Mouse (Mus musculus) limb, embryonic 12.5 days (tissue): ENCODE measurements around the gene Slc26a11. TPM values are rescaled to one million over a fixed set of nuclear protein-coding genes. Genes with fewer than 3 reads are reported as not detected.
A peak's percentile ranks its signal among the peaks of the same experiment; 100 is the strongest.

Experiments
- ATAC-seq: fragments of 200-750 bp; cut with Nextera tagmentation; 2 replicates; pipeline ENCODE4 v1.8.0; 2017; ENCODE audit warnings: low read depth, moderate TSS enrichment; ENCODE audit not compliant: insufficient number of reproducible peaks, insufficient read depth, low FRiP score, low TSS enrichment
- H3K27ac ChIP-seq: fragments of 300-500 bp; sonication (generic); 2 replicates; pipeline ENCODE4 v1.5.1; 2016; ENCODE audit warnings: mild to moderate bottlenecking, moderate library complexity
- H3K27me3 ChIP-seq: fragments of 300-500 bp; sonication (generic); 2 replicates; pipeline ENCODE4 v1.6.1; 2016; ENCODE audit warnings: mild to moderate bottlenecking, moderate library complexity
- H3K36me3 ChIP-seq: fragments of 300-500 bp; sonication (generic); 2 replicates; pipeline ENCODE4 v1.6.1; 2016; ENCODE audit warnings: mild to moderate bottlenecking, moderate library complexity
- H3K4me1 ChIP-seq: fragments of 300-500 bp; sonication (generic); replicated peaks from 2 replicates; pipeline ENCODE4 v1.6.1; 2016
- H3K4me2 ChIP-seq: fragments of 300-500 bp; sonication (generic); 2 replicates; pipeline ENCODE4 v1.6.1; 2016; ENCODE audit warnings: mild to moderate bottlenecking, moderate library complexity
- H3K4me3 ChIP-seq: fragments of 300-500 bp; sonication (generic); replicated peaks from 2 replicates; pipeline ENCODE4 v1.5.1; 2016; ENCODE audit warnings: mild to moderate bottlenecking
- H3K9ac ChIP-seq: fragments of 300-500 bp; sonication (generic); replicated peaks from 2 replicates; pipeline ENCODE4 v1.6.1; 2016; ENCODE audit warnings: mild to moderate bottlenecking, moderate library complexity
- H3K9me3 ChIP-seq: fragments of 300-500 bp; sonication (generic); 2 replicates; pipeline ENCODE4 v1.6.1; 2016; ENCODE audit warnings: mild to moderate bottlenecking, moderate library complexity
- WGBS: fragments of 180-500 bp; shearing (Covaris S2); methylation state at CpG from one replicate; pipeline ENCODE4 v1.1.7; 2016; 5-methylcytosine and 5-hydroxymethylcytosine counted together
- polyA plus RNA-seq: library from polyadenylated mRNA; unstranded; fragments of >200 nt; fragmentation: Nextera tagmentation; extraction: Ambion mirVana; gene quantifications from 2 replicates; pipeline ENCODE4 v1.2.1, GENCODE M21; 2016

Gene Slc26a11
- polyA plus RNA-seq, 1 experiment from 2014 or later, result 12.4 TPM

- Histone ChIP-seq H3K9me3 (no peaks in the 10 kb centered on the region; the same call in 1 of the 2 replicates), H3K4me3 (peak overlapping the region; percentile 62), H3K36me3 (no peaks in the 10 kb centered on the region), H3K27ac (peak overlapping the region; percentile 62; the same call in 1 of the 2 replicates), H3K9ac (peak overlapping the region; percentile 60), H3K27me3 (peaks cover 67% of the 10 kb centered on the region), H3K4me1 (peaks cover 32% of the 10 kb centered on the region), H3K4me2 (peak overlapping the region; percentile 99)
- under 1% methylated on average over 35 of the region's 35 CpGs for WGBS
- 0 out of 2 replicates have a peak, but pooled peaks have one; percentile 17 for ATAC-seq
Observed at GRCm38 (mm10) chr11:119389851-119390270, 34.5 kb downstream of the Slc26a11 start.

DNA sequence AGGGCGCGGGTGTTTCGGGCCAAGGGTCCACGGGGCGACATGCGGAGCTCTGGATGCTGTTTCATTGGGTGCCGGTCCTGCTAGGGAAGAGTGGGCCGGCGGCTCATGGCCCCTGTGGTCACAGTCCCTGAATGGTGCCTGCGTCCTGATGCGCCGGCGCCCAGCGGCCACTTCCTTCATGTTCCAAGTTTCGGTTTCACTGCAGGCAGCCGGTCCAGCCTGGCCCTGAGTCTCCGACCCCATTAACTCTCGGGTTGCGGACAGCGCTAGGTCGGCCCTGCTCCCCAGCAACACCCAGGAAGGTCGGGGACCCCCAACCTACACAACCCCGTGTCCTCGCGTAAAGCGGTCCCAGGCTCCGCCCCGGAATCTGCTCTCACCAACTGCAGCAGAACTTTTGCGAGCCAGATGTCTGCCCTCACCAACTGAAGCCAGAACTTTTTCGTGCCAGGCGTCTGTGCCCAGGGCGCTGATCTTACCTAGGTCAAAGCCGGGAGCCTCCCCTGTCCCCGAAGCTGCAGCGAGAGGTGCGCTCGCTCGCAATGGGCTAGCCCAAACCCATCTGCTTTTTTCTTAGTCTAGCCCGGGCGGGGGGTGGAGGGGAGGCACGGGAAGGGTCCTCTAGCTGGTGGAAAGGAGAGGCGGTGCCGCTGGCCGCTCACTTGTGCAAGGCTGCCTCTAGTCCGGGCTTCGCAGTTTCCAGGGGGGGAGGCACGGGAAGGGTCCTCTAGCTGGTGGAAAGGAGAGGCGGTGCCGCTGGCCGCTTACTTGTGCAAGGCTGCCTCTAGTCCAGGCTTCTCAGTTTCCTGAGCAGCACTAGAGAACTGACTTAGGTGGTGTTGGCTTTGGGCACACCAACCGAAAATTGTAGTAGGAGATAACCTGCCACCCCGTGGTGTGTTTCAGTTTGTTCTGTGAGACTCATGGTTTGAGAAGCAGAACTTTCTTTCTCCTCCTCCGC lies 35.2 kb downstream of the Slc26a11 start:
- Histone ChIP-seq H3K4me3 (peak overlapping the region; percentile 62), H3K9me3 (no peaks in the 10 kb centered on the region; the same call in 1 of the 2 replicates), H3K4me2 (peak overlapping the region; percentile 99), H3K36me3 (no peaks in the 10 kb centered on the region), H3K9ac (peak overlapping the region; percentile 60), H3K27me3 (peaks cover 74% of the 10 kb centered on the region), H3K4me1 (peaks cover 32% of the 10 kb centered on the region), H3K27ac (peak overlapping the region; percentile 62)
- WGBS, result 2% methylated on average over 53 of the region's 53 CpGs
- peak; percentile 18; the same call in 1 of the 2 replicates for ATAC-seq

- 36% methylated on average over 7 of the region's 7 CpGs for WGBS
- no peak for ATAC-seq
- Histone ChIP-seq H3K9ac (no peak overlapping the region), H3K4me2 (peak overlapping the region; percentile 99), H3K27me3 (peaks cover 84% of the 10 kb centered on the region), H3K36me3 (no peaks in the 10 kb centered on the region), H3K4me1 (peaks cover 32% of the 10 kb centered on the region), H3K27ac (no peak overlapping the region), H3K4me3 (no peak overlapping the region; the same call in 1 of the 2 replicates), H3K9me3 (no peaks in the 10 kb centered on the region)
Observed at GRCm38 (mm10) chr11:119391386-119392000, 36.1 kb downstream of the Slc26a11 start.

GRCm38 (mm10) chr11:119392001-119392614 lies 36.8 kb downstream of the Slc26a11 start:
- Histone ChIP-seq H3K27ac (no peak overlapping the region), H3K27me3 (peaks cover 87% of the 10 kb centered on the region)
- no peak for ATAC-seq

DNA sequence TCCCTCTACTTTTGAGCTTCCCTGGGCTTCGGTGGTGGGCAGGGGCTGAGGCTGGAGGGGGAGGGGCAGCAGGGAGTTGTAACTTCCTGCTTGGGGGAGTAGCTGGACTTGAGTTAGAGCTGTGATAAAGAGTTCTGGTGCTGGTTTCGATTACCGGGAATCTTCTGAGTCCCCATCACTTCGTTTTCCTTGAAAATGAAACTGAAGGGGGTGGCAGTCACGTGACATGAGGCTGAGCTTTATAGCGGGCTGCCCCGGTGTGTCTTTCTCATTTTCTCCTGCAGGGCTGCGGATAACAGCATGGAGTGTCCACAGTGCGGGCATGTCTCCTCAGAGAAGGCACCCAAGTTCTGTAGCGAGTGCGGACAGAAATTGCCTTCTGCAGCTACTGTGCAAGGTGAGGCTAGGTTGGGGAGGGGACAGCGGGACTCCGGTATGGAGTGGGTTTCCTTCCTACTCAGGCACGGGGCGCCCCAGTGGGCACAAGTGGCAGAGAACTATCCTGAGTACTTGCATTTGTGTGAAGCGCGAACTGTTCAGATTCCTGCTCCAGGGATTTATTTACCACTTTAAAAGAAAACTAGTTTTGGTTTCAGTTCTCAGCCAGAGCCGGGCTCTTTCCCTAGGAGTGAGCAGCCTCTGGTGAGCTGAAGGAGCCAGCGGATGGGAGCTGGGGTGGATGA lies 37.6 kb downstream of the Slc26a11 start, which contains the start of gene Rnf213:
TSS of gene Rnf213 (plus strand) at position 301 of the 683 bp plus-strand sequence.
- under 1% methylated on average over 19 of the region's 19 CpGs for WGBS
- peaks cover 81% of the 10 kb centered on the region for H3K27me3 ChIP-seq
- peak within 1 kb of the TSS; percentile 49 for H3K4me3 ChIP-seq
- H3K9me3 ChIP-seq, result no peaks in the 10 kb centered on the region
- H3K36me3 ChIP-seq, result no peaks in the 10 kb centered on the region
- peaks cover 32% of the 10 kb centered on the region for H3K4me1 ChIP-seq
- ATAC-seq, result no peak
- peak within 1 kb of the TSS; percentile 50 for H3K9ac ChIP-seq
- no peak within 1 kb of the TSS; the same call in 1 of the 2 replicates for H3K27ac ChIP-seq
- peak within 1 kb of the TSS; percentile 86 for H3K4me2 ChIP-seq

More at GRCm38 (mm10) chr11:119392001-119392614, 36.8 kb downstream of the Slc26a11 start:
- WGBS, result 5% methylated on average over 12 of the region's 12 CpGs
- H3K4me2 ChIP-seq, result peak overlapping the region; percentile 86
- H3K36me3 ChIP-seq, result no peaks in the 10 kb centered on the region
- no peaks in the 10 kb centered on the region for H3K9me3 ChIP-seq
- H3K4me3 ChIP-seq, result peak overlapping the region; percentile 49; the same call in 1 of the 2 replicates
- H3K4me1 ChIP-seq, result peaks cover 32% of the 10 kb centered on the region
- H3K9ac ChIP-seq, result no peak overlapping the region; the same call in 1 of the 2 replicates

GRCm38 (mm10) chr11:119393483-119393804 lies 38.1 kb downstream of the Slc26a11 start:
- Histone ChIP-seq H3K9ac (peak overlapping the region; percentile 50), H3K4me1 (peaks cover 32% of the 10 kb centered on the region), H3K4me3 (peak overlapping the region; percentile 49), H3K4me2 (peak overlapping the region; percentile 86), H3K9me3 (no peaks in the 10 kb centered on the region), H3K27me3 (peaks cover 76% of the 10 kb centered on the region), H3K27ac (no peak overlapping the region; the same call in 1 of the 2 replicates), H3K36me3 (no peaks in the 10 kb centered on the region)
- WGBS, result 24% methylated on average over 7 of the region's 7 CpGs
- no peak for ATAC-seq

DNA sequence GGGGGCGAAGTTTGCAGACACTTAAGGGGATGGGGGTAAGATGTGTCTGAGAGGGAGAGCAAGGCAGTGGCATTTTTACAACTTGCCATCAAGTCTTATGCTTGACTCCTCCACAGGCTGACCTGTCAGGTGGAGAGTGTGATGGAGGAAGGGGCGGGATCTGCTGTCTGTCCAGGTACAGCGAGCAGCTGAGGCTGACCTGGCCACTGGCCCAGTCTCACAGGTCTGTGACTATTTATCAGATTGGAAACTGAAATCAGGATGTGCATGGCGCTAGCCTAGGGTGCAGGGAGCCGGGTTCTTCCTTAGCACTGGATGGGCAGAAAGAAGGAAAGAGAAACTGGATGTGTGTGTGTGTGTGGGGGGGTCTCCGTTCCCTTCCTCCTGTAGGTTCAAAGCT lies 38.9 kb downstream of the Slc26a11 start:
- Histone ChIP-seq H3K4me2 (peak overlapping the region; percentile 86; the same call in 1 of the 2 replicates), H3K9me3 (no peaks in the 10 kb centered on the region), H3K4me3 (no peak overlapping the region), H3K4me1 (peaks cover 32% of the 10 kb centered on the region), H3K9ac (no peak overlapping the region), H3K27ac (no peak overlapping the region), H3K36me3 (no peaks in the 10 kb centered on the region), H3K27me3 (peaks cover 68% of the 10 kb centered on the region)
- no peak for ATAC-seq
- 45% methylated on average over 6 of the region's 6 CpGs for WGBS

DNA sequence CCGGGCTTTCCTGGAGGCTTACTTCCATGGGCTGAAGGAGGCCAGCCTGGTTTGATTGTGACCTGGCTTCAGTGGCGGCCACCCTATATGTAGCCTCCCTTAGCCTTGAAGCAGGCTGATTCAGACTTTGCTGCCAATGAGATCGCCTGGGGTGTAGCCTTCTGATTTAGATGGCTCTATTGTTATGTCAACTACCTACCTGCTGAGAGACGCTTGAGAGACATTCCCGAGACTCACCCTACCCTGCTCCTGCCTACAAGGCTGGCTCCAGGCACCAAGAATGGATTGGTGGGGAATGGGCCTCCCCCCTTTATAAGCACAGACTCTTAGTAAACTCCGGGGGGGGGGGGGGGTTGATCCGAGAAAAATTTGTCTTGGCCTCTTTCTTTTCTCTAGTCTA lies 40.0 kb downstream of the Slc26a11 start:
- peaks cover 27% of the 10 kb centered on the region for H3K4me1 ChIP-seq
- no peaks in the 10 kb centered on the region for H3K36me3 ChIP-seq
- H3K27me3 ChIP-seq, result peaks cover 56% of the 10 kb centered on the region
- no peak overlapping the region for H3K4me2 ChIP-seq
- H3K4me3 ChIP-seq, result no peak overlapping the region
- no peaks in the 10 kb centered on the region for H3K9me3 ChIP-seq
- 29% methylated on average over 7 of the region's 7 CpGs for WGBS
- no peak overlapping the region for H3K9ac ChIP-seq
- no peak overlapping the region for H3K27ac ChIP-seq
- no peak for ATAC-seq

- Histone ChIP-seq H3K4me2 (no peak overlapping the region), H3K36me3 (no peaks in the 10 kb centered on the region), H3K4me3 (no peak overlapping the region), H3K9me3 (no peaks in the 10 kb centered on the region), H3K27ac (no peak overlapping the region), H3K27me3 (peaks cover 51% of the 10 kb centered on the region), H3K4me1 (peaks cover 23% of the 10 kb centered on the region), H3K9ac (no peak overlapping the region)
- 28% methylated on average over 13 of the region's 13 CpGs for WGBS
- no peak for ATAC-seq
Observed at GRCm38 (mm10) chr11:119395931-119396330, 40.6 kb downstream of the Slc26a11 start.

- Histone ChIP-seq H3K9ac (no peak overlapping the region), H3K27me3 (peaks cover 45% of the 10 kb centered on the region), H3K27ac (no peak overlapping the region), H3K36me3 (no peaks in the 10 kb centered on the region), H3K9me3 (no peaks in the 10 kb centered on the region), H3K4me3 (no peak overlapping the region), H3K4me1 (peaks cover 18% of the 10 kb centered on the region), H3K4me2 (no peak overlapping the region)
- WGBS, result 73% methylated on average over 7 of the region's 7 CpGs
- ATAC-seq, result no peak
Observed at GRCm38 (mm10) chr11:119396461-119396860, 41.1 kb downstream of the Slc26a11 start.
